Mouse (Mus musculus): ENCODE measurements around the gene Crybb3. TPM values are rescaled to one million over a fixed set of nuclear protein-coding genes. Genes with fewer than 3 reads are reported as not detected.
A peak's percentile ranks its signal among the peaks of the same experiment; 100 is the strongest.

Crybb3 gene
- polyA plus RNA-seq, 1 experiment from 2014 or later: not detected

GRCm38 (mm10) chr5:113097551-113097950 lies 16.2 kb upstream of the Crybb3 start:
- Histone ChIP-seq H3K4me2 (ENCODE audit: low read depth) (no peak overlapping the region), H3K9ac (ENCODE audit: low read length) (no peak overlapping the region), H3K4me3 (ENCODE audit: low read depth, low read length) (no peak overlapping the region), H3K36me3 (ENCODE audit: control insufficient read depth, insufficient read depth, low read length) (no peaks in the 10 kb centered on the region), H3K27ac (ENCODE audit: low read depth, low read length) (no peak overlapping the region), H3K27me3 (ENCODE audit: control insufficient read depth, insufficient read depth, low read length) (no peaks in the 10 kb centered on the region), H3K9me3 (ENCODE audit: control insufficient read depth, low read length) (no peaks in the 10 kb centered on the region), H3K4me1 (ENCODE audit: control insufficient read depth, insufficient read depth, low read length) (no peaks in the 10 kb centered on the region)
- 90% methylated on average over 17 of the region's 17 CpGs for WGBS
- ATAC-seq (ENCODE audit: insufficient read depth, low FRiP score, low TSS enrichment) (no peak), DNase-seq (ENCODE audit: low spot score) (no peak)

GRCm38 (mm10) chr5:113095456-113095855 lies 14.1 kb upstream of the Crybb3 start:
- Histone ChIP-seq H3K4me3 (ENCODE audit: low read depth, low read length) (no peak overlapping the region), H3K36me3 (ENCODE audit: control insufficient read depth, insufficient read depth, low read length) (no peaks in the 10 kb centered on the region), H3K9me3 (ENCODE audit: control insufficient read depth, low read length) (no peaks in the 10 kb centered on the region), H3K27me3 (ENCODE audit: control insufficient read depth, insufficient read depth, low read length) (no peaks in the 10 kb centered on the region), H3K27ac (ENCODE audit: low read depth, low read length) (no peak overlapping the region), H3K4me1 (ENCODE audit: control insufficient read depth, insufficient read depth, low read length) (no peaks in the 10 kb centered on the region), H3K9ac (ENCODE audit: low read length) (no peak overlapping the region), H3K4me2 (ENCODE audit: low read depth) (no peak overlapping the region)
- DNase-seq (ENCODE audit: low spot score) (no peak), ATAC-seq (ENCODE audit: insufficient read depth, low FRiP score, low TSS enrichment) (no peak)
- 92% methylated on average over 18 of the region's 18 CpGs for WGBS

- ATAC-seq (ENCODE audit: insufficient read depth, low FRiP score, low TSS enrichment) (no peak), DNase-seq (ENCODE audit: low spot score) (no peak)
- Histone ChIP-seq H3K36me3 (ENCODE audit: control insufficient read depth, insufficient read depth, low read length) (no peaks in the 10 kb centered on the region), H3K4me2 (ENCODE audit: low read depth) (no peak overlapping the region), H3K4me3 (ENCODE audit: low read depth, low read length) (no peak overlapping the region), H3K9ac (ENCODE audit: low read length) (no peak overlapping the region), H3K27me3 (ENCODE audit: control insufficient read depth, insufficient read depth, low read length) (no peaks in the 10 kb centered on the region), H3K9me3 (ENCODE audit: control insufficient read depth, low read length) (no peaks in the 10 kb centered on the region), H3K4me1 (ENCODE audit: control insufficient read depth, insufficient read depth, low read length) (no peaks in the 10 kb centered on the region), H3K27ac (ENCODE audit: low read depth, low read length) (no peak overlapping the region)
- 86% methylated on average over 7 of the region's 7 CpGs for WGBS
Measured at GRCm38 (mm10) chr5:113092406-113092805, 11.0 kb upstream of the Crybb3 start.

GRCm38 (mm10) chr5:113091162-113091561 lies 9.8 kb upstream of the Crybb3 start:
- Histone ChIP-seq H3K4me2 (ENCODE audit: low read depth) (no peak overlapping the region), H3K27ac (ENCODE audit: low read depth, low read length) (no peak overlapping the region), H3K4me1 (ENCODE audit: control insufficient read depth, insufficient read depth, low read length) (no peaks in the 10 kb centered on the region), H3K27me3 (ENCODE audit: control insufficient read depth, insufficient read depth, low read length) (no peaks in the 10 kb centered on the region), H3K9me3 (ENCODE audit: control insufficient read depth, low read length) (no peaks in the 10 kb centered on the region), H3K36me3 (ENCODE audit: control insufficient read depth, insufficient read depth, low read length) (no peaks in the 10 kb centered on the region), H3K4me3 (ENCODE audit: low read depth, low read length) (no peak overlapping the region), H3K9ac (ENCODE audit: low read length) (no peak overlapping the region)
- DNase-seq (ENCODE audit: low spot score) (peak; percentile 69), ATAC-seq (ENCODE audit: insufficient read depth, low FRiP score, low TSS enrichment) (peak; percentile 27; the same call in 1 of the 2 replicates)
- WGBS: 59% methylated on average over 5 of the region's 5 CpGs

GRCm38 (mm10) chr5:113090750-113091149 lies 9.4 kb upstream of the Crybb3 start:
- no peaks in the 10 kb centered on the region for H3K9me3 ChIP-seq (ENCODE audit: control insufficient read depth, low read length)
- H3K27me3 ChIP-seq (ENCODE audit: control insufficient read depth, insufficient read depth, low read length): no peaks in the 10 kb centered on the region
- H3K4me2 ChIP-seq (ENCODE audit: low read depth): no peak overlapping the region
- 90% methylated on average over 11 of the region's 11 CpGs for WGBS
- no peaks in the 10 kb centered on the region for H3K36me3 ChIP-seq (ENCODE audit: control insufficient read depth, insufficient read depth, low read length)
- ATAC-seq (ENCODE audit: insufficient read depth, low FRiP score, low TSS enrichment): no peak
- no peak overlapping the region for H3K9ac ChIP-seq (ENCODE audit: low read length)
- no peak overlapping the region for H3K4me3 ChIP-seq (ENCODE audit: low read depth, low read length)
- H3K27ac ChIP-seq (ENCODE audit: low read depth, low read length): no peak overlapping the region
- DNase-seq (ENCODE audit: low spot score): no peak
- no peaks in the 10 kb centered on the region for H3K4me1 ChIP-seq (ENCODE audit: control insufficient read depth, insufficient read depth, low read length)

GRCm38 (mm10) chr5:113090077-113090690 lies 8.8 kb upstream of the Crybb3 start:
- Histone ChIP-seq H3K27me3 (ENCODE audit: control insufficient read depth, insufficient read depth, low read length) (no peaks in the 10 kb centered on the region), H3K9ac (ENCODE audit: low read length) (no peak overlapping the region), H3K4me3 (ENCODE audit: low read depth, low read length) (no peak overlapping the region), H3K36me3 (ENCODE audit: control insufficient read depth, insufficient read depth, low read length) (no peaks in the 10 kb centered on the region), H3K9me3 (ENCODE audit: control insufficient read depth, low read length) (no peaks in the 10 kb centered on the region), H3K27ac (ENCODE audit: low read depth, low read length) (no peak overlapping the region), H3K4me2 (ENCODE audit: low read depth) (no peak overlapping the region), H3K4me1 (ENCODE audit: control insufficient read depth, insufficient read depth, low read length) (no peaks in the 10 kb centered on the region)
- DNase-seq (ENCODE audit: low spot score) (no peak), ATAC-seq (ENCODE audit: insufficient read depth, low FRiP score, low TSS enrichment) (no peak)
- WGBS: 86% methylated on average over 24 of the region's 24 CpGs

GRCm38 (mm10) chr5:113087465-113087864 lies 6.1 kb upstream of the Crybb3 start:
- Histone ChIP-seq H3K4me1 (ENCODE audit: control insufficient read depth, insufficient read depth, low read length) (no peaks in the 10 kb centered on the region), H3K4me3 (ENCODE audit: low read depth, low read length) (no peak overlapping the region), H3K9me3 (ENCODE audit: control insufficient read depth, low read length) (no peaks in the 10 kb centered on the region), H3K27ac (ENCODE audit: low read depth, low read length) (no peak overlapping the region), H3K36me3 (ENCODE audit: control insufficient read depth, insufficient read depth, low read length) (no peaks in the 10 kb centered on the region), H3K4me2 (ENCODE audit: low read depth) (no peak overlapping the region), H3K9ac (ENCODE audit: low read length) (no peak overlapping the region), H3K27me3 (ENCODE audit: control insufficient read depth, insufficient read depth, low read length) (no peaks in the 10 kb centered on the region)
- WGBS: 93% methylated on average over 2 of the region's 2 CpGs
- ATAC-seq (ENCODE audit: insufficient read depth, low FRiP score, low TSS enrichment): no peak
- DNase-seq (ENCODE audit: low spot score): no peak

GRCm38 (mm10) chr5:113086990-113087389 lies 5.6 kb upstream of the Crybb3 start:
- ATAC-seq (ENCODE audit: insufficient read depth, low FRiP score, low TSS enrichment) (no peak), DNase-seq (ENCODE audit: low spot score) (no peak)
- H3K9me3 ChIP-seq (ENCODE audit: control insufficient read depth, low read length): no peaks in the 10 kb centered on the region
- no peak overlapping the region for H3K9ac ChIP-seq (ENCODE audit: low read length)
- H3K4me2 ChIP-seq (ENCODE audit: low read depth): no peak overlapping the region
- H3K36me3 ChIP-seq (ENCODE audit: control insufficient read depth, insufficient read depth, low read length): no peaks in the 10 kb centered on the region
- WGBS: 54% methylated on average over 4 of the region's 4 CpGs
- H3K27me3 ChIP-seq (ENCODE audit: control insufficient read depth, insufficient read depth, low read length): no peaks in the 10 kb centered on the region
- no peak overlapping the region for H3K27ac ChIP-seq (ENCODE audit: low read depth, low read length)
- H3K4me1 ChIP-seq (ENCODE audit: control insufficient read depth, insufficient read depth, low read length): no peaks in the 10 kb centered on the region
- no peak overlapping the region for H3K4me3 ChIP-seq (ENCODE audit: low read depth, low read length)

- Histone ChIP-seq H3K27ac (ENCODE audit: low read depth, low read length) (no peak overlapping the region), H3K4me3 (ENCODE audit: low read depth, low read length) (no peak overlapping the region), H3K27me3 (ENCODE audit: control insufficient read depth, insufficient read depth, low read length) (no peaks in the 10 kb centered on the region), H3K36me3 (ENCODE audit: control insufficient read depth, insufficient read depth, low read length) (no peaks in the 10 kb centered on the region), H3K9ac (ENCODE audit: low read length) (no peak overlapping the region), H3K9me3 (ENCODE audit: control insufficient read depth, low read length) (no peaks in the 10 kb centered on the region), H3K4me2 (ENCODE audit: low read depth) (no peak overlapping the region), H3K4me1 (ENCODE audit: control insufficient read depth, insufficient read depth, low read length) (no peaks in the 10 kb centered on the region)
- WGBS: 87% methylated on average over 12 of the region's 12 CpGs
- ATAC-seq (ENCODE audit: insufficient read depth, low FRiP score, low TSS enrichment): no peak
- no peak for DNase-seq (ENCODE audit: low spot score)
Measured at GRCm38 (mm10) chr5:113086439-113086838, 5.1 kb upstream of the Crybb3 start.
